Mouse (Mus musculus) left cerebral cortex, postnatal 10 days (tissue): ENCODE data around the gene Ptprm. TPM values are rescaled to one million over a fixed set of nuclear protein-coding genes. Genes with fewer than 3 reads are reported as not detected.
A peak's percentile ranks its signal among the peaks of the same experiment; 100 is the strongest.

ENCODE experiments used
- DNase-seq, 2 experiments: peaks; one replicate each; pipeline ENCODE4 v3.0.0; 2021 to 2022; ENCODE audit warnings: low spot score in 2 of 2, mixed read lengths in 1 of 2; ENCODE audit errors: extremely low spot score in 1 of 2
- intact Hi-C: fragments of 180-260 bp; cut with DNase I; formaldehyde crosslinking; loops from one replicate; pipeline ENCODE4 v1.15.1; 2025
- total RNA-seq, 2 experiments: library from RNA; stranded (reverse); gene quantifications; 2 replicates each; pipeline ENCODE4 v1.2.3; 2021

The Ptprm gene
- total RNA-seq, 2 experiments from 2014 or later: 40.4 to 43.0 TPM

DNA sequence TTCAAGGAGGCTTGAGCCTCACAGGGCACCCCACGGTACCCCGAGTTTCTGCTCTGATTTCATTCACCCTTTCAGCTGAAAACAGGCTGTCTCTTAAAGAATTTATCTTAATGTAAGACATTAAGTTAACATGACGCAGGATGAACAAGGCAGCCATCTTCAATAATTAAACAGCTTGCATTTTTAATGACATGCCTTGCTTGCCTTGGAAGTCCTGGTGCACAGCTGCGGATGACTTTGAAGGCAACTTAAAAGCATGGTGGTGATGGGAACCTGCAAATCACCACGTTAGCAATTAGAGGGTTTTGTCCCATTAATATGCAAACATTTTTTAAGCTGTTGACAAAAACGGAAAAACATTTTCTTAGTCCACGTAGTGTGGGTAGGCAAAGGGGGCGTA is 607.8 kb downstream of the Ptprm start:
- no peak for DNase-seq
- intact Hi-C loops: no loop called here

- intact Hi-C loops: no loop called here
Measured at GRCm38 (mm10) chr17:66743321-66743720, 610.9 kb downstream of the Ptprm start.

DNA sequence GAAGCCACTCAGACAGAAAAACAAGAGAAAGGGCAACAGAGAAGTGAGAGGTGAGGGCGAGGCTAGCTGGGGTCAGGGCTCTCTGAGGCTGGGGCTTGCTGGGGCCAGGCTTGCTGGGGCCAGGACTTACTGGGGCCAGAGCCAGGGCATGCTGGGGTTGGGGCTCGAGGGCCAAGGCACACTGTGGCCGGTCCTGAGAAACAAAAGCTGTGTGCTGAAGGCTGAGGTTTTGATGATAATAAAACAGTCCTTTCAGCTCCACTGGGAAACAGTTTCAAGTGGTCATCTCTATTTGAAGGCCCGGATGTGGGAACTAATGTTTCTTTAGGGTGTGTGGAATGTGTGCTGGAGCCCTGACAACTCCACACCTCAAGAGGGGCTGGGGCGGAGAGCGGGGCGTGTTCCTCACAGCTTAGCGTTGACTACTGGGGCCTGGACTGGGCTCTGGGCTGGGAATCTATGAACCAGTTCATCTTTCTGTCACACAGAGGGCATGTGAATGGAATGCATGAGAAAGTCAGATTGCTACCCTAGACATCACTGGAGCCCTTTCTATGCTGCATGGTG is 615.4 kb downstream of the Ptprm start:
- DNase-seq: no peak
- intact Hi-C loops: no loop called here

More at GRCm38 (mm10) chr17:66743321-66743720, 610.9 kb downstream of the Ptprm start:
- no peak for DNase-seq

DNA sequence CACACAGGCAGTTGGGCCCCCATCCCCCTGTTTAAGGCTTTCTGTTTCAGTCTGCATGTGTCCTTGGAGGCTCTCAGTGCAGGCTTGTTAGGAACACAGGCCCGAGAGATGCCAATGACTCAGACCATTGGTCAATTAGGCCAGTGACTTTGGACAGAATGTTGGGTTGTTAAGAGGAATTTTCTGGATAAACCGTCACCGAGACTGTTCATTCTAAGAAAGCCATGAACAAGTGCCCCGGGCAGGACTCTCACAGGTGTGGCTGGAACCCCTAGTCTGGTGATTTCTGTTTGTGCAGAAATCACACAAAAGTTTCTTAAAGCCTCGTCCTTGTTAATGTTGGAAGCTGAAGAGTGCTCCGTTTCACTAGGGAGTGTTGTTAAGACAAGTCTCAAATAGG is 615.9 kb downstream of the Ptprm start:
- intact Hi-C loops: no loop called here
- no peak for DNase-seq

DNA sequence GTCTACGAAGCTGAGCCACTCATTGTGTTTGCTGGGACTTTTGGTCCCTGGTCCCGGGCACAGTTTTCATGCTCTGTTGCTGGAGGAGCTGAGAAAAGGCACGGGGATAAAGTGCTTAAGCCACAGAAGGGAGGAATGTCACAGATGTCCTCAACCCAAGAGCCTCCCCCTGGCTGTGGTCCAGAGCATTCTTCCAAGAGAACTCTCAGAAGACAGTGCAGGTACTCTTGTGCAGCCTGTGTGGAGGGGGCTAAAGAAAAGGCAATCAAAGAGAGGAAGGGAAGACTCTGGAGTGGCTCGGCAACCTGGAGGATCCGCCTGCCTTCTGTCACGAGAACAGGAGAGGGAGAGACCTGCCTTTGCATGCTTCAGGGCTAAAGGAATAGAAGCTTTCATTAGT is 617.8 kb downstream of the Ptprm start:
- intact Hi-C loops: no loop called here
- DNase-seq: no peak

- intact Hi-C loops: no loop called here
Measured at GRCm38 (mm10) chr17:66733541-66733940, 620.7 kb downstream of the Ptprm start.

DNA sequence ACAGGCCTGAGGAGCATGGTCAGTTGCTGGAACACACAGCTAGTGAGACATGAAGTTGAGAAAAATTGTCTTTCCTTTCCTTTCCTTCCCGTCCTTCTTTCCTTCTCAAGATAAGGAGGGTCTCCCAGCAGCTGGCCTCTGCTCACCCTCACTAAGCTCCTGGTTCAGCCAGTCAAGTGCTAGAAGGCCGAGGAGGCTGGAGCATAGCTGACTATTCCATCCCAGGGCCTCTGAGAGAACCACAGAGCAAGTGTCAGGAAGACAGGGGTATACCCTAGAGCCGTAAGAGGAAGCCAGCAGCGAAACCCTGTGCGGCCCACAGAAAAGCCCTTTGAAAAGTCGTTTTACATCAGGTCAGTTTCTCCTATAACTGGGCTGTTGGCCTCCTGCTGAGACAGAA is 624.3 kb downstream of the Ptprm start:
- intact Hi-C loops: no loop called here
- DNase-seq: no peak

More at GRCm38 (mm10) chr17:66733541-66733940, 620.7 kb downstream of the Ptprm start:
- no peak for DNase-seq

DNA sequence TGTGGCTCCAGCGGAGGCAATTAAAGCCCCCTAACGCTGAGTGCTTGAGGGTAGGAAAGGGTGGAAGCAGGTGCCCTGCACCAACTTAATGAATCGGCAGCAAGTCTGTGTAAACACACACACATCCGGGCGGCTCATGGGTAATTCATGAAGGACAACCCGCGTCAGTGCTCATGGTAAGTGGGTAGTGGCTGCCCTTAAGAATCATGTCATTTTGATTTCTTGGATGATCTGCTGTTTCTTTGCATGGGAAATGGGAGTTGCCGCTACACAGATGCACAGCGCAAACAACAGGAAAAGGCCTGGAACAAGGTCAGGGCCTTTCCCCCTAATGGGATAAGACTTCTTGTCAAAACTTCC is 633.3 kb downstream of the Ptprm start:
- DNase-seq: no peak
- intact Hi-C loops: no loop called here

DNA sequence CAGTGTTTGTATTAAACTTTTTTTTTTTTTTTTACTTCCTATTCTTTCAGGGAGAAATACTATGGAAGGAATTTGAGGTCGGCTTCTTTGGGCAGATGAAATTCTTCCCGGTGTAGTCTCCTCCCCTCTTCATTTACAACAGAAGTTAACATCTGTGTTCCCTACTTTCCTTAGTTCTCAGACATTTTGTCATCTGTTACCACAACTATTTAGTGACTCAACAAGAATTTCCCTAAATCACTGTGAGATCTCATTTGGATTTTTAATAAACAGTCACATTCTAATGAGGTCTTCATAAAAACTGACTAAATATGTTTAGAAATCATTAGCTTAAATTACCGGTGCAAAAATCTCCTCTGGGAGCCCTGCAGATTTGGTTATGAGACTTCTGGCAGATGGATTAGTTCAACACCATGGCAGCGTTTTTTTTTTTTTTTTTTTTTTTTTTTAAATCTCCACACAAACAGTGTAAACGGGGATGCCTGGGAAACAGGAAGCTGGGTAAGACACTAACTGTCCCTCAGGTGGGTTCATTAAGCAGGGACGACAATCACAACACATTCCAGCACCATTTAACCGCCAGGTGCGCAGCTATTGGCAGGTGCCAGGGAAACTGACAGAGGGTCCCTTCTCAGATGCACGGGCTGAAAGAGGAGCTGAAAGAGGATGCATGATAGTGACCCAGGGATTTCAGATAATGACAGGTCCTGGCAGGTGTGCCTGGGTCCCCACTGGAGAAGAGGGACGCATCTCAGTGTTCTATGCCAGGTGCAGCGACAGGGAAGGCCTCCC is 633.9 kb downstream of the Ptprm start:
- intact Hi-C loops: no loop called here
- no peak for DNase-seq

DNA sequence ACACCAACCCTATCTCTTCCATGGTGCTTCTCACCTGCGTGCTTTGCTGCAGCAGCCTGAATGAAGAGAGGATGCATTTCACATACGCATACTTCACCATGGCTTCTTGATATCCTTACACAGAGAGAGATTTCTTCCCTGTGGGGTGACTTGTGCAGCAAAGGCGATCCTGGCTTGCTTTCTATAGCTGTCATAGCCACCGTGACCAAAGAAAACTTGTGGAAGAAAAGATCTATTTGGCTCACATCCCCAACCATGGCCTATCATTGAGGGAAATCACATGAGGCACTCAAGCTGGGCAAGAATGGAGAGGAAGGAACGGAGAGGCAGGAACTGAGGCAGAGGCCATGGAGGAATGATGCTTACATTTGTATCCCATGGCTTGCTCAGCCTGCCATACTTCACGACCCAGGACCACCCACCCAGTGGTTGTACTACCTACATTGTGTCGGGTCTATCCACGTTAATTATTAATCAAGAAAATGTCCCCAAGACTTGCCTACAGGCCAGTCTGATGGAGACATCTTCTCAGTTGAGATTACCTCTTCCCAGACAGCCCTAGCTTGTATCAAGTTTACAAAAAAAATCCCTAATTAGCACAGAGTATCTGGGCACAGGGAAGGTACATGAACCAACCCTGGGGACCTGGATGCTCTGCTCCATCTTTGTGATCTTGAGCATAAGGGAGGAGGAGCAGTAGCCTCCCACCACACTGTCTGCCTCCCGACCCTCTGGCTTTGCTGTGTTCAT is 641.6 kb downstream of the Ptprm start:
- no peak for DNase-seq
- intact Hi-C loops: no loop called here

DNA sequence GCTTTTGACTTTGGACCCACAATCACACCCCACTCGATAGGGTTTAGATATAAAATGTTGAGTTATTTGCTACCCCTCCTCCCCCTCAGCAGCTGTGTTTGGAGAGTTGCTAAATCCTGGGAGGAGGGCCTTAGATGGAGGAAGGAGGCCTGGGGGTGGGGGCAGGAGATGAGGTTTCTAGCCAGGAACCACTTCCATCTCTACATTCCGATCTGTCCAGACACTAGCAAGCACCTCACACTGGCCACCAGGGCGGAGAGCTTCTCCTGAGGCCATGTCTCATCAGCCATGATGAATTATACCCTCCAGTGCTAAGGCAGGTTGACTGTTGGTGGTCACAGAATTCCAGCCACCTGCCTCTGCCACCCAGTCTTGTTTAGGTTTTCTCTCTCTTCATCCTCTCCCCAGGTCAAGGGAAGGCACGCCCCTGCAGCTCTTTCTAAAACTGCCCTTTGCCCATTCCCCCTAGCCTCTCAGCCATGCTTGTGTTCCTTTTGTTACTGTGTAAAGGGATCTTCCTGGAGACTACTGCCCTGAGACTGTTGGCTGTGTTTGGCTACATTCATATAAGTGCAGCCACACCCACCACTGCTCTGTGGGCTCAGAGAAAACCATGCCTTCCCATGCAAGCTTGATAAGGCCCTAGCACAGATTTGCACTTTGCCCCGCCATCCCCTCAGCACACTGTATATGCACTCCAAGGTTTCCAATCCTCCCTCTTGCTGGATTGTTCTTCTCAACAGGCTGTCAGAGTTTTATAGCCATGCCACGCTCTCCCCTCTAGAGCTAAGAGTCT is 642.8 kb downstream of the Ptprm start:
- intact Hi-C loops: no loop called here
- no peak for DNase-seq

- intact Hi-C loops: no loop called here
- DNase-seq: no peak
Measured at GRCm38 (mm10) chr17:66710568-66710967, 643.7 kb downstream of the Ptprm start.

- intact Hi-C loops: no loop called here
- no peak for DNase-seq
Measured at GRCm38 (mm10) chr17:66708748-66709147, 645.5 kb downstream of the Ptprm start.

DNA sequence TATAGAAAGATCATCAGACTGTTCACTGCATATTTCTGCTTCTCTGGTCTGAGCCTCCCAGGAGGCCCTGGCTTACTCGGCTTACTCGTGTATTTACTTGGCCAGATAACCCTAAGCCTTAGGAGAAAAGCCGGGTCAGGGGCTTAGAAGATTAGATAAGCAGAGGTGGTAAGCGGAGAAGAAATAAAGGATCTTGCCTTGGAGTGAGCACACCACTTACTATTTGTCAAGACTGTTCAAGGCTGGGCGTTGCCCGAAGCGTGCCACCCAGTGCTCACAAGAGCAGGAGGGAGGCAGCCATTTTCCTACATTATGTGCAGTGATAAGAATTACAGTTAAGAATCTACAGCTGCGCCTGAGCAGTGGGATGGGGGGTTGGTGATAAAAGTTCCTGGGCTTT is 646.6 kb downstream of the Ptprm start:
- intact Hi-C loops: no loop called here
- no peak for DNase-seq

DNA sequence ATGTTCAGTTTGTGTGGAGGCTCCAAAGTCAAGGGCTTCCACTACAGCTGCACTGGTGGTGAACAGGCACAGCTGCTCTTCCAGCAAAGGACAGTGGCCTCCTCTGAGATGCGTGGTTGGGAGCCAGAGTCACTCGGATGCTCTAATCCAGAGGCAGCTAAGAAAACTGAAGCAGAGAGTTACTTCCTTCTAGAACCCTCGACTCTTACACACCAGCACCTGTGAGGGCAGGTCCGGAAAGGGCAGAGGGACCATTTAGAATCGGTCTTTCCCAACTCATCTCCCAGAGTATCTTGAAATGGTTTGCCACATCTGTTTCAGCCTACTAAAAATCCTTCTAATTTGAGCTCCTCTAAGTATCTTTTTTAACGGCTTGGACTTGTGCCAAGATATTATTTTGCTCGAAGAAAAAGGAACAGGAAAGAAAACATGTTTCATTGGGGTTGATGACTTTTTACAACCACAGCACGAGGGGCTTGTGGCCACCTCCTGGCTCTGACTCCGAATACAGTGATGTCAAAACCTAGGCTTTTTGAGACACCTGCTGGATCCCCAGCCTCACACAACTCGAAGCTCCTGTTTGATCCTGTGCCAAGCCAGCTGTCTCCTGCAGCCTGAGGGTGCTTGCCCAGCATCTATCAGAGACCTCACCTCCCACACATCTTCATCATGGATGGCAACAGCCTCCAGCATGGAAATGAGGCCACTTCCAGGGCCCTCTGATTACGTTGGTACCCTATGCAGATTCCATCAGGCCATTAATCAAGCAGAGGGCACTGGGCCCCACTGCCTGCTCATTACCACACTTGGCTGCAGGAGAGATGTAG is 652.7 kb downstream of the Ptprm start:
- intact Hi-C loops: no loop called here
- DNase-seq: peak in 1 of 2 experiments; percentile 49

DNA sequence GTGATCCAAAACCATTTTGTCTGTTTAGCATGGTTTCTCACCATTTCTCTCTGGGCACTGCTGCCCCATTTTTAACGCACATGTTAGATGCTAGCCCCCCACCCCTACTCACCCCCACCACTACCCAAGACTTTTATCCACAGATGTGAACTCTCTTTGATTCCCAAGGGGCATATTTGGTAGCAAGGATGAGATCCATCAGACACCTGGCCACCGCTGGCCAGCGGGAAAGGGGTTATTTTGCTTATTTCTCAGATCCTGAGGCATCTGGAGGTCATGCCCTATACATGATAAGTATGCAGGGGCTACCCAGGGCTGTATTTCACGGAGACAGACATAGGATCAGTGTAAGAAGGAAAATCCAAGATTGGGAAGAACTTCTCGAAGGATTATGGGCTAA is 654.4 kb downstream of the Ptprm start:
- DNase-seq: no peak
- intact Hi-C loops: no loop called here

GRCm38 (mm10) chr17:66697650-66698049 is 656.6 kb downstream of the Ptprm start:
- DNase-seq: no peak
- intact Hi-C loops: no loop called here

GRCm38 (mm10) chr17:66696531-66697172 is 657.6 kb downstream of the Ptprm start:
- no peak for DNase-seq
- intact Hi-C loops: no loop called here
